Mouse (Mus musculus) heart, postnatal 0 days (tissue): ENCODE results near the gene Engase.
A peak's percentile ranks its signal among the peaks of the same experiment; 100 is the strongest.

Experiments used
- CTCF ChIP-seq: IDR thresholded peaks from 2 replicates; pipeline ENCODE4 v1.5.1; 2016; ENCODE audit warnings: antibody characterized with exemption, control low read depth, low read depth
- EP300 ChIP-seq: IDR thresholded peaks from 2 replicates; pipeline ENCODE4 v1.6.1; 2016; ENCODE audit warnings: antibody characterized with exemption, low read depth

DNA sequence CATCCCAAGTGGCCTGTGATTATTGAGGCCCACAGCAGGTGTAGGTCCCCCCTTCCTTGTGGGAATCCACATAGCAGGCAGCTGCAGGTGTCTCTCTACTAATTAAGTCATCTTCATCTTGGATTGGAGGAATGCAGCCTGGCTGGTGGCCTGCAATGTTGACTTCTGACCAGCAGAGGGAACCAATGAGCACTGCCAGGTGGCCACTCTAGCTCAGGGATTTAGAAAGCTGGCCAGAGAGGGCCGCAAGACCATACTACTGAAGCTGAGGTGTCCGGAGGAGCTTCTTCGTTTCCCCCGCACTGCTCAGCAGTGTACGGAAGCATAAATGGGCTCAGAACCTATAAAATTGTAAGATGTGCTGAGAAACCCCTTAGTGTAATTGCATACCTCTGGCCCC lies 31.3 kb downstream of the Engase start:
- peak; percentile 95 for TF ChIP-seq CTCF
- TF ChIP-seq EP300 = no peak
